Mouse (Mus musculus) MEL (cell line): ENCODE measurements at regions not wholly inside any gene's neighbourhood (a gene's known extent, or its start where the extent isn't known, plus 50 kb on each side); places are given as distances from the start of the nearest gene placed in this dataset.

Source experiments
- DNase-seq: peaks from one replicate; pipeline ENCODE4 v3.0.0; 2011; ENCODE audit warnings: low read depth, low spot score
- H3K27ac ChIP-seq: 2 replicates; pipeline ENCODE4 v1.5.1; 2012; ENCODE audit warnings: low read depth, mild to moderate bottlenecking, control low read depth, low read length, moderate library complexity; ENCODE audit not compliant: control insufficient read depth
- H3K27me3 ChIP-seq, 2 experiments: fragments of 150-350 bp in 1 of 2; sonication (generic) in 1 of 2; 2 replicates each; pipeline ENCODE4 v1.6.1; 2012; ENCODE audit warnings: low read length in 2 of 2, mild to moderate bottlenecking in 2 of 2, improper control_type of control experiment in 1 of 2, moderate library complexity in 1 of 2; ENCODE audit not compliant: insufficient read depth in 2 of 2, control insufficient read depth in 1 of 2
- H3K36me3 ChIP-seq, 2 experiments: 2 replicates each; pipeline ENCODE4 v1.6.1; 2012 to 2014; ENCODE audit warnings: low read length in 2 of 2, improper control_type of control experiment in 1 of 2, inconsistent platforms in 1 of 2, mild to moderate bottlenecking in 1 of 2; ENCODE audit not compliant: insufficient read depth in 2 of 2, control insufficient read depth in 1 of 2
- H3K4me1 ChIP-seq, 2 experiments: fragments of 150-350 bp in 1 of 2; sonication (generic) in 1 of 2; 2 replicates each; pipeline ENCODE4 v1.6.1; 2012; ENCODE audit warnings: low read length in 2 of 2, improper control_type of control experiment in 1 of 2, mild to moderate bottlenecking in 1 of 2; ENCODE audit not compliant: insufficient read depth in 2 of 2, control insufficient read depth in 1 of 2
- H3K4me3 ChIP-seq, 2 experiments: fragments of 150-350 bp in 1 of 2; sonication (generic) in 1 of 2; 2 replicates each; pipeline ENCODE4 v1.5.1; 2012; ENCODE audit warnings: low read depth in 2 of 2, low read length in 2 of 2, mild to moderate bottlenecking in 2 of 2, moderate library complexity in 2 of 2, control low read depth in 1 of 2, improper control_type of control experiment in 1 of 2; ENCODE audit not compliant: control insufficient read depth in 1 of 2, insufficient read depth in 1 of 2
- H3K79me2 ChIP-seq: 2 replicates; pipeline ENCODE4 v1.6.1; 2012; ENCODE audit warnings: mild to moderate bottlenecking, low read length, moderate library complexity; ENCODE audit not compliant: control insufficient read depth, poor library complexity, insufficient read depth
- H3K9ac ChIP-seq: 2 replicates; pipeline ENCODE4 v1.6.1; 2012; ENCODE audit warnings: low read depth, mild to moderate bottlenecking, control low read depth, low read length, moderate library complexity; ENCODE audit not compliant: control insufficient read depth, poor library complexity, severe bottlenecking
- H3K9me3 ChIP-seq: fragments of 150-350 bp; sonication (generic); replicated peaks from 2 replicates; pipeline ENCODE4 v1.6.1; 2012; ENCODE audit warnings: mild to moderate bottlenecking, low read length, improper control_type of control experiment, moderate library complexity; ENCODE audit not compliant: insufficient read depth
- GABPA ChIP-seq: IDR thresholded peaks from 2 replicates; pipeline ENCODE4 v1.6.1; 2012; ENCODE audit warnings: low read depth, mild to moderate bottlenecking, inconsistent platforms, low read length, improper control_type of control experiment, moderate library complexity
- MAFK ChIP-seq: IDR thresholded peaks from 2 replicates; pipeline ENCODE4 v1.6.1; 2011; ENCODE audit warnings: low read depth, mild to moderate bottlenecking, low read length, improper control_type of control experiment, borderline replicate concordance
- MEF2A ChIP-seq: IDR thresholded peaks from 2 replicates; pipeline ENCODE4 v1.6.1; 2014; ENCODE audit warnings: low read depth, mild to moderate bottlenecking, inconsistent platforms, low read length, improper control_type of control experiment; ENCODE audit not compliant: poor library complexity, insufficient replicate concordance, severe bottlenecking; ENCODE audit errors: extremely low read depth
- MXI1 ChIP-seq: IDR thresholded peaks from 2 replicates; pipeline ENCODE4 v1.6.1; 2011; ENCODE audit warnings: mild to moderate bottlenecking, low read depth, low read length, improper control_type of control experiment
- POLR2AphosphoS2 ChIP-seq: IDR thresholded peaks from 2 replicates; pipeline ENCODE4 v1.6.1; 2011; ENCODE audit warnings: low read length, improper control_type of control experiment
- SIN3A ChIP-seq: IDR thresholded peaks from 2 replicates; pipeline ENCODE4 v1.6.1; 2012; ENCODE audit warnings: low read length, improper control_type of control experiment, inconsistent platforms
- TBP ChIP-seq: IDR thresholded peaks from 2 replicates; pipeline ENCODE4 v1.8.0; 2011; ENCODE audit warnings: low read depth, low read length, improper control_type of control experiment
- UBTF ChIP-seq: IDR thresholded peaks from 2 replicates; pipeline ENCODE4 v1.6.1; 2012; ENCODE audit warnings: low read depth, mild to moderate bottlenecking, inconsistent platforms, low read length, improper control_type of control experiment, moderate library complexity, borderline replicate concordance; ENCODE audit not compliant: insufficient read depth
- USF1 ChIP-seq: IDR thresholded peaks from 2 replicates; pipeline ENCODE4 v1.6.1; 2014; ENCODE audit warnings: low read depth, mild to moderate bottlenecking, inconsistent platforms, low read length, improper control_type of control experiment, moderate library complexity

- Histone ChIP-seq H3K79me2 (no peaks in the 10 kb centered on the region), H3K27me3 (no peaks in the 10 kb centered on the region), H3K27ac (no peak overlapping the region), H3K9me3 (no peaks in the 10 kb centered on the region), H3K4me3 (no peak overlapping the region)
- TF ChIP-seq GABPA (no peak), SIN3A (no peak), UBTF (no peak), MEF2A (no peak), MXI1 (no peak), MAFK (no peak), TBP (no peak)
- TF ChIP-seq, all 39 proteins: peak for 0
- Histone ChIP-seq H3K36me3 (no peaks in the 10 kb centered on the region), H3K9ac (no peak overlapping the region), H3K4me1 (no peaks in the 10 kb centered on the region)
- no peak for DNase-seq
These were observed 111.6 kb upstream of the Nsun2 start for GRCm38 (mm10) chr13:69421966-69422365.

- no peak for TF ChIP-seq USF1
- no peaks in the 10 kb centered on the region for H3K4me1 ChIP-seq
These were observed 107.4 kb upstream of the Nsun2 start for GRCm38 (mm10) chr13:69426117-69426516.

GRCm38 (mm10) chr13:69429596-69429995 is 104.0 kb upstream of the Nsun2 start:
- no peak overlapping the region for H3K9ac ChIP-seq
- no peak for DNase-seq
- H3K9me3 ChIP-seq = no peaks in the 10 kb centered on the region
- no peaks in the 10 kb centered on the region for H3K27me3 ChIP-seq
- no peak overlapping the region for H3K27ac ChIP-seq
- H3K4me3 ChIP-seq = no peak overlapping the region
- H3K36me3 ChIP-seq = no peaks in the 10 kb centered on the region
- H3K79me2 ChIP-seq = no peaks in the 10 kb centered on the region
- TF ChIP-seq POLR2AphosphoS2 = no peak
- H3K4me1 ChIP-seq = no peaks in the 10 kb centered on the region

More at GRCm38 (mm10) chr13:69426117-69426516, 107.4 kb upstream of the Nsun2 start:
- Histone ChIP-seq H3K4me3 (no peak overlapping the region), H3K27ac (no peak overlapping the region), H3K36me3 (no peaks in the 10 kb centered on the region), H3K27me3 (no peaks in the 10 kb centered on the region), H3K9me3 (no peaks in the 10 kb centered on the region), H3K79me2 (no peaks in the 10 kb centered on the region), H3K9ac (no peak overlapping the region)
- no peak for DNase-seq
